23 mouse cellular contexts compared by ENCODE assay signal in genomic region chr10:84906895-84907294, GRCm38 (mm10). TPM values are rescaled to one million over a fixed set of nuclear protein-coding genes. Genes with fewer than 3 reads are reported as not detected.
DNase-seq lines count a peak whose midpoint lies in the region; ATAC-seq and TF ChIP-seq lines count a peak whose summit lies in the region.
"Had no signal": no experiment of that assay in that cellular context is flagged by ENCODE, and none has a peak within 500 bp of the region (broad histone marks: within the 10 kb centered on the region; RNA-seq: fewer than 3 reads in every experiment).

No protein-coding gene starts in this region.

- peaks cover 28% of the 10 kb centered on the region for H3K4me1 ChIP-seq in forebrain, embryonic 14.5 days (ENCODE audit: control insufficient read depth, insufficient read depth, low read length)
- H3K4me1 ChIP-seq in forebrain, embryonic 12.5 days, result peaks cover 46% of the 10 kb centered on the region
- H3K4me1 ChIP-seq in embryonic facial prominence, embryonic 15.5 days, result peaks cover 22% of the 10 kb centered on the region
- peaks cover 44% of the 10 kb centered on the region for H3K4me1 ChIP-seq in neural tube, embryonic 15.5 days

- DNase-seq in forebrain, embryonic 14.5 days (ENCODE audit: low spot score), result no peak
- DNase-seq in left cerebral cortex, adult 2 months (ENCODE audit: extremely low spot score in 1 of 2, low spot score in 2 of 2), result no peak
- no peak for DNase-seq in left cerebral cortex, adult 18-20 months (ENCODE audit: low spot score in 2 of 2)
- DNase-seq: adrenal gland, adult 8-10 months; cerebellum, adult 11 months; cerebellum, postnatal 10 days; kidney, adult 18-20 months; kidney, postnatal 14 days; layer of hippocampus, postnatal 36 days; lung, adult 18-20 months; lung, postnatal 14 days; retina, postnatal 1 day; right cerebral cortex, postnatal 4 days; thymus, postnatal 14 days had no signal

- peaks cover 6% of the 10 kb centered on the region; the same call in 1 of the 2 replicates for H3K36me3 ChIP-seq in forebrain, embryonic 14.5 days (ENCODE audit: control insufficient read depth, insufficient read depth, low read length)
- peaks cover 22% of the 10 kb centered on the region for H3K36me3 ChIP-seq in forebrain, embryonic 12.5 days (replicated peaks)
- no peaks in the 10 kb centered on the region for H3K36me3 ChIP-seq in embryonic facial prominence, embryonic 15.5 days
- no peaks in the 10 kb centered on the region for H3K36me3 ChIP-seq in neural tube, embryonic 15.5 days

- H3K9me3 ChIP-seq in forebrain, embryonic 14.5 days (replicated peaks; ENCODE audit: control insufficient read depth, low read length), result no peaks in the 10 kb centered on the region
- H3K9me3 ChIP-seq in forebrain, embryonic 12.5 days, result no peaks in the 10 kb centered on the region
- no peaks in the 10 kb centered on the region for H3K9me3 ChIP-seq in embryonic facial prominence, embryonic 15.5 days (replicated peaks)
- no peaks in the 10 kb centered on the region for H3K9me3 ChIP-seq in neural tube, embryonic 15.5 days (replicated peaks)
- H3K9me3 ChIP-seq: megakaryocyte, embryonic 14.5 days had no signal

- H3K27ac ChIP-seq in forebrain, embryonic 14.5 days (ENCODE audit: low read depth, low read length), result no peak overlapping the region
- no peak overlapping the region for H3K27ac ChIP-seq in forebrain, embryonic 12.5 days
- peak overlapping the region; percentile 73 for H3K27ac ChIP-seq in left cerebral cortex, adult 2 months
- 0 out of 2 replicates have a peak overlapping the region, but pooled peaks have one; percentile 1 for H3K27ac ChIP-seq in embryonic facial prominence, embryonic 15.5 days (replicated peaks)
- H3K27ac ChIP-seq in neural tube, embryonic 15.5 days (replicated peaks), result peak overlapping the region; percentile 68
- H3K27ac ChIP-seq: layer of hippocampus, adult 2 months had no signal

- TF ChIP-seq CTCF in left cerebral cortex, adult 2 months (IDR thresholded peaks at IDR 0.05), result no peak

- ATAC-seq in forebrain, embryonic 14.5 days, result no peak
- no peak for ATAC-seq in forebrain, embryonic 12.5 days (ENCODE audit: low FRiP score)
- ATAC-seq in embryonic facial prominence, embryonic 15.5 days (ENCODE audit: insufficient number of reproducible peaks, low FRiP score, low TSS enrichment, low read depth), result no peak
- ATAC-seq in neural tube, embryonic 15.5 days (ENCODE audit: low FRiP score), result no peak
- ATAC-seq in megakaryocyte, adult 5-6 weeks (ENCODE audit: poor library complexity, severe bottlenecking), result no peak
- ATAC-seq: CD4-positive, CD25-positive, alpha-beta regulatory T cell, adult 4 months; Patski had no signal

- H3K9ac ChIP-seq in forebrain, embryonic 14.5 days (ENCODE audit: low read length), result no peak overlapping the region
- H3K9ac ChIP-seq in forebrain, embryonic 12.5 days, result no peak overlapping the region
- H3K9ac ChIP-seq in embryonic facial prominence, embryonic 15.5 days, result no peak overlapping the region
- no peak overlapping the region for H3K9ac ChIP-seq in neural tube, embryonic 15.5 days (replicated peaks)

- H3K4me2 ChIP-seq in forebrain, embryonic 14.5 days (ENCODE audit: low read length), result peak overlapping the region; percentile 8; the same call in 1 of the 2 replicates
- no peak overlapping the region for H3K4me2 ChIP-seq in forebrain, embryonic 12.5 days
- H3K4me2 ChIP-seq in embryonic facial prominence, embryonic 15.5 days (replicated peaks), result no peak overlapping the region
- H3K4me2 ChIP-seq in neural tube, embryonic 15.5 days, result peak overlapping the region; percentile 19; the same call in 1 of the 2 replicates
- H3K4me2 ChIP-seq: liver, embryonic 11.5 days had no signal

- H3K4me3 ChIP-seq in forebrain, embryonic 14.5 days (ENCODE audit: low read depth, low read length), result no peak overlapping the region
- no peak overlapping the region for H3K4me3 ChIP-seq in forebrain, embryonic 12.5 days (replicated peaks)
- no peak overlapping the region for H3K4me3 ChIP-seq in left cerebral cortex, adult 2 months
- no peak overlapping the region for H3K4me3 ChIP-seq in embryonic facial prominence, embryonic 15.5 days (replicated peaks)
- H3K4me3 ChIP-seq in neural tube, embryonic 15.5 days (replicated peaks), result no peak overlapping the region
- H3K4me3 ChIP-seq: layer of hippocampus, adult 2 months; megakaryocyte, embryonic 14.5 days had no signal

- no peaks in the 10 kb centered on the region for H3K27me3 ChIP-seq in forebrain, embryonic 14.5 days (replicated peaks; ENCODE audit: control insufficient read depth, insufficient read depth, low read length)
- peaks cover 39% of the 10 kb centered on the region for H3K27me3 ChIP-seq in forebrain, embryonic 12.5 days
- no peaks in the 10 kb centered on the region for H3K27me3 ChIP-seq in embryonic facial prominence, embryonic 15.5 days
- no peaks in the 10 kb centered on the region for H3K27me3 ChIP-seq in neural tube, embryonic 15.5 days (replicated peaks)
- H3K27me3 ChIP-seq: Patski had no signal

- intact Hi-C loops in left cerebral cortex, adult 2 months (cut with DNase I), result loop anchor here (5.0 kb wide), 1 partner anchor 195 kb away; no protein-coding TSS in a partner anchor

- 71% methylated on average over 9 of the region's 9 CpGs for WGBS in forebrain, embryonic 14.5 days
- 81% methylated on average over 9 of the region's 9 CpGs for WGBS in forebrain, embryonic 12.5 days
- 66% methylated on average over 9 of the region's 9 CpGs for WGBS in embryonic facial prominence, embryonic 15.5 days
- 47% methylated on average over 9 of the region's 9 CpGs for WGBS in neural tube, embryonic 15.5 days

RNA-seq across cellular contexts. Expression of gene Ric8b, which starts 10.5 kb away (rescaled TPM):
- 31.2 and 36.8 TPM in 2 replicates for polyA plus RNA-seq in forebrain, embryonic 14.5 days (2014; fragmentation: Nextera tagmentation; extraction: Ambion mirVana)
- polyA plus RNA-seq in forebrain, embryonic 12.5 days (2016; fragmentation: Nextera tagmentation; extraction: Ambion mirVana), result 31.0 and 37.0 TPM in 2 replicates
- 10 to 100 TPM; 57.5 to 57.7 TPM for total RNA-seq in left cerebral cortex, adult 2 months (2021)
- 10 to 100 TPM; 63.5 to 65.4 TPM for total RNA-seq in left cerebral cortex, adult 18-20 months (2021)
- 21.0 and 21.3 TPM in 2 replicates for polyA plus RNA-seq in embryonic facial prominence, embryonic 15.5 days (2015; fragmentation: Nextera tagmentation; extraction: Ambion mirVana)
- polyA plus RNA-seq in neural tube, embryonic 15.5 days (2015; fragmentation: Nextera tagmentation; extraction: Ambion mirVana), result 42.9 and 44.0 TPM in 2 replicates
- 13.1 and 13.8 TPM in 2 replicates for total RNA-seq in megakaryocyte, adult 5-6 weeks (2015)
- 13.4 and 16.6 TPM in 2 replicates for total RNA-seq in megakaryocyte, adult 5-6 weeks (2017)

Comparison
In these comparisons a context has a peak if more than half of its experiments do, and no peak if none do; other contexts are left out.
1. H3K4me2 ChIP-seq: peak in forebrain, embryonic 14.5 days (single experiment) and neural tube, embryonic 15.5 days (single experiment); none in forebrain, embryonic 12.5 days (single experiment) and embryonic facial prominence, embryonic 15.5 days (single experiment).
2. H3K27ac ChIP-seq: peak in left cerebral cortex, adult 2 months (single experiment), embryonic facial prominence, embryonic 15.5 days (single experiment) and neural tube, embryonic 15.5 days (single experiment); none in forebrain, embryonic 14.5 days (single experiment) and forebrain, embryonic 12.5 days (single experiment).